Comparison of ENCODE assay signal across 8 mouse cellular contexts in the genomic region with DNA sequence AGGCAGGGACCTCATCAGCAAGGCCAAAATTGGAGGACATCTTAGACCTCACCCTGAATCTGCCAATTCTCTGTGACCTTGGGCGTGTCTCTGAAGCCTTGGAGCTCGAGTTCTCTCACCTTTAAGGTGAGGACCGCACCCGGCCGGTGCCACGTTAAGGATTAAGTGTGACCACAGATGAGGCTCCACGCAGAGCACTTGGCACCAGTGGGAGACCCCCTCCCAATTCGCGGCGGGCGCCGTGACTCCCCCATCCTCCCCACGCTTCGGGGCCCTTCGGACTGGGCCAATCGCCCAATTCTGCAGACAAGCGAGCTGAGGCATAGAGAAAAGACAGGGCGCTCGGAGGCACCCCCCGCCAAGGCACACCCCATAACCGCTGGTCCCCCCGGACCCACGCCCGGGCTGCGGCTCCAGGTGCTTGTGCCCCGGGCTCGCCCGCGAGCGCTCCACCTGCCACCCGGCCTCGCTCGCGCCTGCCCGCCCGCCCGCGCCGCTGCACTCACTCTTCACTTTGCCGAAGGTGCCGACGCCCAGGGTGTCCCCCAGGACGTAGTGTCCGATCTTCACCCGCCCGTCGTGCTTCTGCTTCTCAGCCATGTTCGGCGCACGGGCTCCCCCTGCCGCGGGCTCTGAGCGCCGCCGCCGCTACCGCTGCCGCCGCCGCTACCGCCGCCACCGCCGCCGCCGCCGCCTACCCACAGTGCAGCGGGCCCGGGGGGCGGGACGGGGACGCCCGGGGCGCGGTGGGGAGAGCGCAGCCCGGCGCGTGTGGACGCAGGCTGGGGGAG. TPM values are rescaled to one million over a fixed set of nuclear protein-coding genes. Genes with fewer than 3 reads are reported as not detected.
DNase-seq lines count a peak whose midpoint lies in the region; ATAC-seq and TF ChIP-seq lines count a peak whose summit lies in the region.

A gene (minus strand): TSS at position 692 of the 791 bp plus-strand sequence.

- 0 out of 2 replicates have a peak, but pooled peaks cover 2% of the 10 kb centered on the region for H3K4me1 ChIP-seq in embryonic fibroblast, embryonic 13.5 days (ENCODE audit: control insufficient read depth, insufficient read depth, low read length)
- peaks cover 33% of the 10 kb centered on the region for H3K4me1 ChIP-seq in heart, embryonic 13.5 days
- H3K4me1 ChIP-seq in kidney, postnatal 0 days (replicated peaks; ENCODE audit: insufficient read depth, low read length) = no peaks in the 10 kb centered on the region
- H3K4me1 ChIP-seq in liver, adult 2 months (ENCODE audit: control insufficient read depth, insufficient read depth, low read length) = peaks cover 22% of the 10 kb centered on the region
- H3K4me1 ChIP-seq in midbrain, postnatal 0 days (ENCODE audit: insufficient read depth, low read length) = peaks cover 5% of the 10 kb centered on the region; the same call in 1 of the 2 replicates

- peak; percentile 75 for DNase-seq in brain, adult 2 months (ENCODE audit: low read depth, low spot score)
- peak; percentile 70 for DNase-seq in kidney, postnatal 0 days (ENCODE audit: low spot score)
- no peak for DNase-seq in liver, adult 2 months (ENCODE audit: extremely low read depth, low read depth, low spot score)
- DNase-seq in midbrain, postnatal 0 days (ENCODE audit: low spot score) = peak; percentile 65
- peak; percentile 9 to 21 for DNase-seq in spleen, postnatal 14 days (ENCODE audit: low spot score in 2 of 2)
- DNase-seq in MN1 (ENCODE audit: low spot score) = no peak

- TF ChIP-seq CTCF in embryonic fibroblast, embryonic 13.5 days (IDR thresholded peaks at IDR 0.05; ENCODE audit: borderline replicate concordance, insufficient read depth, low read length) = no peak
- no peak for TF ChIP-seq CTCF in kidney, postnatal 0 days (IDR thresholded peaks at IDR 0.05; ENCODE audit: low read depth)
- TF ChIP-seq CTCF in liver, adult 2 months (IDR thresholded peaks at IDR 0.05; ENCODE audit: low read depth, low read length) = peak; percentile 24
- TF ChIP-seq CTCF in midbrain, postnatal 0 days (IDR thresholded peaks at IDR 0.05) = no peak

- H3K27me3 ChIP-seq in heart, embryonic 13.5 days (replicated peaks) = peaks cover 5% of the 10 kb centered on the region; the same call in 1 of the 2 replicates
- H3K27me3 ChIP-seq in kidney, postnatal 0 days (ENCODE audit: insufficient read depth, low read length) = no peaks in the 10 kb centered on the region
- H3K27me3 ChIP-seq in liver, adult 2 months (ENCODE audit: control insufficient read depth, insufficient read depth, low read length) = no peaks in the 10 kb centered on the region
- no peaks in the 10 kb centered on the region for H3K27me3 ChIP-seq in midbrain, postnatal 0 days (ENCODE audit: insufficient read depth, low read length)

- peak; percentile 77; the same call in 1 of the 2 replicates for ATAC-seq in heart, embryonic 13.5 days (ENCODE audit: extremely low read depth, insufficient number of reproducible peaks, low FRiP score, low TSS enrichment)
- peak; percentile 88 for ATAC-seq in kidney, postnatal 0 days (replicated peaks; ENCODE audit: low FRiP score, low read depth)
- peak; percentile 88 for ATAC-seq in midbrain, postnatal 0 days (ENCODE audit: low FRiP score)

- H3K9me3 ChIP-seq in heart, embryonic 13.5 days = no peaks in the 10 kb centered on the region
- H3K9me3 ChIP-seq in kidney, postnatal 0 days (replicated peaks; ENCODE audit: low read length) = no peaks in the 10 kb centered on the region
- no peaks in the 10 kb centered on the region for H3K9me3 ChIP-seq in midbrain, postnatal 0 days (ENCODE audit: low read length)

- H3K27ac ChIP-seq in embryonic fibroblast, embryonic 13.5 days (ENCODE audit: insufficient read depth, low read length) = no peak within 1 kb of the TSS
- H3K27ac ChIP-seq in heart, embryonic 13.5 days (replicated peaks) = peak within 1 kb of the TSS; percentile 96
- peak within 1 kb of the TSS; percentile 90 for H3K27ac ChIP-seq in kidney, postnatal 0 days
- H3K27ac ChIP-seq in liver, adult 2 months (replicated peaks; ENCODE audit: insufficient read depth, low read depth, low read length) = peak within 1 kb of the TSS; percentile 98
- peak within 1 kb of the TSS; percentile 87 for H3K27ac ChIP-seq in midbrain, postnatal 0 days (ENCODE audit: low read depth, low read length)

- TF ChIP-seq POLR2A in embryonic fibroblast, embryonic 13.5 days (IDR thresholded peaks at IDR 0.05; ENCODE audit: low read depth, low read length) = no peak
- peak; percentile 43; the same call in 1 of the 2 replicates for TF ChIP-seq POLR2A in liver, adult 2 months (IDR thresholded peaks at IDR 0.05; ENCODE audit: extremely low read depth, insufficient read depth, low read length)

- H3K9ac ChIP-seq in heart, embryonic 13.5 days = peak within 1 kb of the TSS; percentile 97
- H3K9ac ChIP-seq in kidney, postnatal 0 days (ENCODE audit: low read depth, low read length) = peak within 1 kb of the TSS; percentile 72
- H3K9ac ChIP-seq in liver, adult 2 months (ENCODE audit: low read depth, low read length) = peak within 1 kb of the TSS; percentile 99
- H3K9ac ChIP-seq in midbrain, postnatal 0 days (replicated peaks; ENCODE audit: low read length, poor library complexity, severe bottlenecking) = peak within 1 kb of the TSS; percentile 87

- peak within 1 kb of the TSS; percentile 69 for H3K4me3 ChIP-seq in embryonic fibroblast, embryonic 13.5 days (ENCODE audit: insufficient read depth, low read length)
- peak within 1 kb of the TSS; percentile 85 for H3K4me3 ChIP-seq in heart, embryonic 13.5 days
- peak within 1 kb of the TSS; percentile 58 for H3K4me3 ChIP-seq in kidney, postnatal 0 days (replicated peaks; ENCODE audit: low read depth, low read length)
- peak within 1 kb of the TSS; percentile 99 for H3K4me3 ChIP-seq in liver, adult 2 months (ENCODE audit: insufficient read depth, low read depth, low read length)
- H3K4me3 ChIP-seq in midbrain, postnatal 0 days (ENCODE audit: low read depth, low read length) = peak within 1 kb of the TSS; percentile 82

- WGBS in heart, embryonic 13.5 days = under 1% methylated on average over 72 of the region's 80 CpGs
- 1% methylated on average over 70 of the region's 80 CpGs for WGBS in kidney, postnatal 0 days
- WGBS in liver, adult 2 months = under 1% methylated on average over 75 of the region's 80 CpGs
- WGBS in midbrain, postnatal 0 days = under 1% methylated on average over 74 of the region's 80 CpGs

- H3K79me2 ChIP-seq in liver, adult 2 months (ENCODE audit: control insufficient read depth, insufficient read depth, low read length) = peaks cover 26% of the 10 kb centered on the region

- peak within 1 kb of the TSS; percentile 86 for H3K4me2 ChIP-seq in heart, embryonic 13.5 days
- peak within 1 kb of the TSS; percentile 95 for H3K4me2 ChIP-seq in kidney, postnatal 0 days (ENCODE audit: low read length)
- H3K4me2 ChIP-seq in midbrain, postnatal 0 days (ENCODE audit: low read depth, low read length, poor library complexity, severe bottlenecking) = peak within 1 kb of the TSS; percentile 77

- H3K36me3 ChIP-seq in heart, embryonic 13.5 days = no peaks in the 10 kb centered on the region
- no peaks in the 10 kb centered on the region for H3K36me3 ChIP-seq in kidney, postnatal 0 days (ENCODE audit: insufficient read depth, low read length)
- no peaks in the 10 kb centered on the region for H3K36me3 ChIP-seq in liver, adult 2 months (ENCODE audit: control insufficient read depth, insufficient read depth, low read length)
- no peaks in the 10 kb centered on the region for H3K36me3 ChIP-seq in midbrain, postnatal 0 days (ENCODE audit: insufficient read depth, low read length)

RNA-seq across cellular contexts. Expression of the gene that starts here (rescaled TPM):
- 1.2 and 1.3 TPM in 2 replicates for polyA plus RNA-seq in embryonic fibroblast, embryonic 13.5 days (2011; ENCODE audit: insufficient read length, low read depth, missing spikeins)
- 30.5 and 33.9 TPM in 2 replicates for polyA plus RNA-seq in heart, embryonic 13.5 days (2015; fragmentation: Nextera tagmentation; extraction: Ambion mirVana)
- polyA plus RNA-seq in kidney, postnatal 0 days (2015; fragmentation: Nextera tagmentation; extraction: Ambion mirVana) = 14.0 and 15.3 TPM in 2 replicates
- 21.3 and 24.9 TPM in 2 replicates for total RNA-seq in liver, adult 2 months (2014; rRNA removed)
- polyA plus RNA-seq in liver, adult 2 months (2012; rRNA removed) = 8.2 and 11.3 TPM in 2 replicates
- 25.3 and 34.9 TPM in 2 replicates for total RNA-seq in midbrain, postnatal 0 days (2014; rRNA removed)
- 16.1 and 18.4 TPM in 2 replicates for polyA plus RNA-seq in midbrain, postnatal 0 days (2015; fragmentation: Nextera tagmentation; extraction: Ambion mirVana)

Comparison
In these comparisons a context has a peak if more than half of its experiments do, and no peak if none do; other contexts are left out.
1. DNase-seq: peak in brain, adult 2 months (single experiment), kidney, postnatal 0 days (single experiment), midbrain, postnatal 0 days (single experiment) and spleen, postnatal 14 days (2 of 2); none in liver, adult 2 months (single experiment) and MN1 (single experiment).
2. Peak in every context shown above with its lines, with median percentiles within 50 percentile points of each other: H3K4me3 ChIP-seq, ATAC-seq, H3K4me2 ChIP-seq and H3K9ac ChIP-seq.